Mouse (Mus musculus) limb, embryonic 14.5 days (tissue): ENCODE results near the gene Folr2. TPM values are rescaled to one million over a fixed set of nuclear protein-coding genes. Genes with fewer than 3 reads are reported as not detected.

Experiments
- ATAC-seq: fragments of 200-750 bp; cut with Nextera tagmentation; 2 replicates; pipeline ENCODE4 v1.8.0; 2017; ENCODE audit warnings: low read depth, moderate number of reproducible peaks, moderate TSS enrichment; ENCODE audit not compliant: low FRiP score
- DNase-seq: peaks from one replicate; pipeline ENCODE4 v3.0.0-alpha.2; 2015; ENCODE audit warnings: low spot score
- H3K27ac ChIP-seq: fragments of 300-500 bp; sonication (generic); replicated peaks from 2 replicates; pipeline ENCODE4 v1.5.1; 2014; ENCODE audit warnings: low read depth, mild to moderate bottlenecking, low read length, moderate library complexity, mixed read lengths
- H3K27me3 ChIP-seq: fragments of 300-500 bp; sonication (generic); 2 replicates; pipeline ENCODE4 v1.6.1; 2014; ENCODE audit warnings: low read length, mixed read lengths; ENCODE audit not compliant: control insufficient read depth, insufficient read depth
- H3K36me3 ChIP-seq: fragments of 300-500 bp; sonication (generic); 2 replicates; pipeline ENCODE4 v1.6.1; 2014; ENCODE audit warnings: mild to moderate bottlenecking, low read length, moderate library complexity, mixed read lengths; ENCODE audit not compliant: control insufficient read depth, insufficient read depth
- H3K4me1 ChIP-seq: fragments of 300-500 bp; sonication (generic); 2 replicates; pipeline ENCODE4 v1.6.1; 2014; ENCODE audit warnings: antibody characterized with exemption, low read length, mixed read lengths; ENCODE audit not compliant: control insufficient read depth, insufficient read depth
- H3K4me2 ChIP-seq: fragments of 300-500 bp; sonication (generic); replicated peaks from 2 replicates; pipeline ENCODE4 v1.6.1; 2014; ENCODE audit warnings: low read depth, mild to moderate bottlenecking, low read length, moderate library complexity; ENCODE audit not compliant: severe bottlenecking
- H3K4me3 ChIP-seq: fragments of 300-500 bp; sonication (generic); replicated peaks from 2 replicates; pipeline ENCODE4 v1.5.1; 2014; ENCODE audit warnings: low read length
- H3K9ac ChIP-seq: fragments of 300-500 bp; sonication (generic); 2 replicates; pipeline ENCODE4 v1.6.1; 2014; ENCODE audit warnings: mild to moderate bottlenecking, low read depth, low read length, moderate library complexity; ENCODE audit not compliant: severe bottlenecking
- H3K9me3 ChIP-seq: fragments of 300-500 bp; sonication (generic); 2 replicates; pipeline ENCODE4 v1.6.1; 2016; ENCODE audit warnings: low read length; ENCODE audit not compliant: control insufficient read depth
- POLR2A ChIP-seq: fragments of 200-500 bp; IDR thresholded peaks from 2 replicates; pipeline ENCODE4 v1.8.0; 2012; ENCODE audit warnings: inconsistent platforms, mild to moderate bottlenecking, moderate library complexity, borderline replicate concordance; ENCODE audit not compliant: insufficient read depth, insufficient read length; ENCODE audit errors: extremely low read depth
- WGBS: fragments of 180-500 bp; shearing (Covaris S2); extraction: QIAGEN DNeasy Blood & Tissue Kit; methylation state at CpG from one replicate; pipeline ENCODE4 v1.1.7; 2014; 5-methylcytosine and 5-hydroxymethylcytosine counted together
- polyA plus RNA-seq, 2 experiments: library from polyadenylated mRNA; depleted of rRNA in 1 of 2; stranded (reverse) in 1 of 2; unstranded in 1 of 2; fragments of >200 nt; fragmentation: Nextera tagmentation in 1 of 2; extraction: Ambion mirVana in 1 of 2; gene quantifications; 2 replicates each; pipeline versions ENCODE4 v1.2.1 to v1.2.3; 2012 to 2014

Gene Folr2
- polyA plus RNA-seq, 2 experiments, result 3.1 to 4.8 TPM

DNA sequence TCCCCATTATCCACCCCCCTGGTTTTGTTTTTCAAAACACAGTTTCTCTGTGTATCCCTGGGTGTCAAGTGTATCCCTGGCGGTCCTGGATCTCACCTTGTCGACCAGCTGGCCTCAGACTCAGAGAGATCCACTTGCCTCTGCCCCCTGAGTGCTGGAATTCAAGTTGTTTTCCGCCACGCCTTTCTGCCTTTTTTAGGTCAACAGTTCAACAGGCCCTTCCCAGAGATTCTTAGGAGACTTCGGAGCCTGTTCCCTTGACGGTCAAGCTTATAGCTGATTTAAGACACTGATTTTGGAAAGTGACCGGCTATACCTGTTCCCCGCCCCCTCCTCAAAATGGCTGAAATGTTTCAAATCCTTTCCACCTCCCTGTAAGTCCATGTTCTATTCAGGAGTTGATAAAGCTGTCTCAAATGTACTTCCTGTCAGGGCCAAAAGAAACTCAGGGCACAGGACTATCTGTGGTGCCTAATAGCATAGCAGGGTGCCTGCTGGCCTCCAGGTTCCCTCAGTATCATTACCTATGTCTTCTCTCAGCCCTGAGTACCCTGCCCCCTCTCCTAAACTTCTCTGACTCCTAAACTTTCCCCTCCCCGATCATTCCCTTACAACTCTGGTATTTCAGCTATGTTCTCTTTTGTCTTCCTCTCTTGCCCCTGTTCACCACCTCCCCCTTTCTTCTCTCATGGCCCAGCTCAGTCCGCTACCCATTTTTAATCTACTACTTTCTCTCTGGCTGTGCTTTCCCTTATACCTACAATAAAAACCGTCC is 9.7 kb upstream of the Folr2 start:
- 83% methylated on average over 11 of the region's 11 CpGs for WGBS
- no peak for TF ChIP-seq POLR2A
- ATAC-seq (no peak), DNase-seq (no peak)
- Histone ChIP-seq H3K36me3 (no peaks in the 10 kb centered on the region), H3K4me2 (no peak overlapping the region), H3K4me3 (no peak overlapping the region), H3K9me3 (no peaks in the 10 kb centered on the region), H3K27ac (no peak overlapping the region), H3K9ac (no peak overlapping the region), H3K4me1 (no peaks in the 10 kb centered on the region), H3K27me3 (no peaks in the 10 kb centered on the region)

- Histone ChIP-seq H3K27me3 (no peaks in the 10 kb centered on the region), H3K4me3 (no peak within 1 kb of the TSS), H3K9ac (no peak within 1 kb of the TSS), H3K36me3 (no peaks in the 10 kb centered on the region), H3K9me3 (no peaks in the 10 kb centered on the region), H3K27ac (no peak within 1 kb of the TSS), H3K4me1 (no peaks in the 10 kb centered on the region), H3K4me2 (no peak within 1 kb of the TSS)
- ATAC-seq (no peak), DNase-seq (no peak)
- 80% methylated on average over 3 of the region's 3 CpGs for WGBS
- TF ChIP-seq POLR2A, result no peak
Measured at GRCm38 (mm10) chr7:101863415-101863814, 6.4 kb upstream of the Folr2 start, which contains the start of gene Anapc15. Gene Anapc15, plus strand, starts transcription at chr7:101863715.

GRCm38 (mm10) chr7:101862291-101862690 is 5.3 kb upstream of the Folr2 start:
- H3K9ac ChIP-seq, result no peak overlapping the region
- 73% methylated on average over 3 of the region's 3 CpGs for WGBS
- no peaks in the 10 kb centered on the region for H3K4me1 ChIP-seq
- H3K27ac ChIP-seq, result no peak overlapping the region
- H3K4me3 ChIP-seq, result no peak overlapping the region
- no peak for TF ChIP-seq POLR2A
- no peak overlapping the region for H3K4me2 ChIP-seq
- no peak for DNase-seq
- H3K9me3 ChIP-seq, result no peaks in the 10 kb centered on the region
- no peak for ATAC-seq
- H3K27me3 ChIP-seq, result no peaks in the 10 kb centered on the region
- H3K36me3 ChIP-seq, result no peaks in the 10 kb centered on the region

GRCm38 (mm10) chr7:101860978-101861377 is 4.0 kb upstream of the Folr2 start:
- H3K27me3 ChIP-seq, result no peaks in the 10 kb centered on the region
- no peak overlapping the region for H3K27ac ChIP-seq
- no peak overlapping the region for H3K4me2 ChIP-seq
- DNase-seq (no peak), ATAC-seq (no peak)
- H3K9me3 ChIP-seq, result no peaks in the 10 kb centered on the region
- TF ChIP-seq POLR2A, result no peak
- H3K9ac ChIP-seq, result no peak overlapping the region
- H3K4me1 ChIP-seq, result no peaks in the 10 kb centered on the region
- H3K36me3 ChIP-seq, result no peaks in the 10 kb centered on the region
- H3K4me3 ChIP-seq, result no peak overlapping the region

- Histone ChIP-seq H3K27ac (no peak overlapping the region), H3K36me3 (no peaks in the 10 kb centered on the region), H3K4me1 (no peaks in the 10 kb centered on the region), H3K9ac (no peak overlapping the region), H3K4me3 (no peak overlapping the region), H3K27me3 (no peaks in the 10 kb centered on the region), H3K4me2 (no peak overlapping the region), H3K9me3 (no peaks in the 10 kb centered on the region)
- no peak for TF ChIP-seq POLR2A
- 64% methylated on average over 9 of the region's 9 CpGs for WGBS
- DNase-seq, result no peak
- no peak for ATAC-seq
Measured at GRCm38 (mm10) chr7:101858362-101858761, 1.4 kb upstream of the Folr2 start.
